Mouse (Mus musculus) stomach, postnatal 0 days (tissue): ENCODE results near the gene Rin2.

Experiments
- CTCF ChIP-seq: IDR thresholded peaks from 2 replicates; pipeline ENCODE4 v1.5.1; 2016; ENCODE audit warnings: antibody characterized with exemption, low read depth, mild to moderate bottlenecking, moderate library complexity
- EP300 ChIP-seq: optimal IDR thresholded peaks from 2 replicates; pipeline ENCODE3; 2016; ENCODE audit warnings: antibody characterized with exemption

DNA sequence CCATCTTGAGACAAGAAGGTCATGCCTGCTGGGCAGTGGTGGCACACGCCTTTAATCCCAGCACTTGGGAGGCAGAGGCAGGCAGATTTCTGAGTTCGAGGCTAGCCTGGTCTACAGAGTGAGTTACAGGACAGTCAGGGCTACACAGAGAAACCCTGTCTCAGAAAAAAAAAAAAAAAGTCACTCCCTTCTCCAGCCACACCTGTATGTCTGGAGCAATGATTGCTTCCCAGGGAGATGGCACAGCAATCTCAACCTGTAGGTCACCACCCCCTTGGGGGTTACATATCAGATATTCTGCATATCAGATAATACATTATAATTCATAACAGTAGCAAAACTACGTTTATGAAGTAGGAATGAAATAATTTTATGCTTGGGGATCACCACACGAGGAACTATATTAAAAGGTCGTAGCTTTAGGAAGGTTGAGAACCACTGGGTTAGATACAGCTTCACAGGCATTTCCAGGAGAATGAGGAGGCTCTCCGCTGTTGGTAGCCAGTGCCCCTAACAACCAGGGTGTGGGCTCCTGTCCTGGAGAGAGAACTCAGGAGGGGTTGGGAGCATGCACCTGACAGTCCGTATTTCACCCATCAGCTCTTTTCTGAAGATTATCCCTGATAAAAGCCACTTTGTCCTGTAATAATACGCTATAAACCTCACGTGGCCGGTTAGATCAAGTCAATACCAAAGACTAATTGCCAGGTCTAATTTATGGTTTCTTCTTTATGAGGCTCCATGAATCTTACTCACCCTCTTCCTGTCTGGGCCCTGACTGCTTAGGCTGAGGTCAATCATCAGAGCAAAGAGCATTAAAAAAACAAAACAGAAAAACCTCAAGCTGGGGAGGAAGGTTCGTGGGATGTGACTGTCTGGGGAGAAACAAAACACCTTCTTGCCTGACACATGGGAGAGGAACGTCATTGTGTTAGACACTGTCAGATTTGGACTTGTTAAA lies 166.2 kb downstream of the Rin2 start:
- TF ChIP-seq CTCF (no peak), EP300 (no peak)
